Mouse (Mus musculus) midbrain, embryonic 10.5 days (tissue): ENCODE measurements around the gene Cfl1. TPM values are rescaled to one million over a fixed set of nuclear protein-coding genes. Genes with fewer than 3 reads are reported as not detected.
"Not testable (repeated sequence)": the region's sequence is repeated elsewhere in the genome, so short reads cannot be mapped to it uniquely, and the experiment has no call there.

Source experiments
- DNase-seq: peaks from one replicate; pipeline ENCODE4 v3.0.0-alpha.2; 2017; ENCODE audit warnings: low spot score
- H3K27ac ChIP-seq: fragments of 300-500 bp; sonication (generic); replicated peaks from 2 replicates; pipeline ENCODE4 v1.5.1; 2016; ENCODE audit warnings: mild to moderate bottlenecking
- H3K27me3 ChIP-seq: fragments of 300-500 bp; sonication (generic); 2 replicates; pipeline ENCODE4 v1.6.1; 2016; ENCODE audit warnings: low read depth, mild to moderate bottlenecking; ENCODE audit not compliant: poor library complexity, severe bottlenecking
- H3K36me3 ChIP-seq: fragments of 300-500 bp; sonication (generic); 2 replicates; pipeline ENCODE4 v1.6.1; 2016; ENCODE audit warnings: mild to moderate bottlenecking, moderate library complexity
- H3K4me1 ChIP-seq: fragments of 300-500 bp; sonication (generic); 2 replicates; pipeline ENCODE4 v1.6.1; 2016
- H3K4me3 ChIP-seq: fragments of 300-500 bp; sonication (generic); 2 replicates; pipeline ENCODE4 v1.5.1; 2016; ENCODE audit warnings: mild to moderate bottlenecking, moderate library complexity
- H3K9me3 ChIP-seq: fragments of 300-500 bp; sonication (generic); replicated peaks from 2 replicates; pipeline ENCODE4 v1.6.1; 2016; ENCODE audit warnings: mild to moderate bottlenecking
- WGBS: fragments of 180-500 bp; shearing (Covaris S2); methylation state at CpG from one replicate; pipeline ENCODE4 v1.1.7; 2016; 5-methylcytosine and 5-hydroxymethylcytosine counted together
- polyA plus RNA-seq: library from polyadenylated mRNA; unstranded; fragments of >200 nt; fragmentation: Nextera tagmentation; extraction: Ambion mirVana; gene quantifications from 2 replicates; pipeline ENCODE4 v1.2.1, GENCODE M21; 2016

Cfl1 gene
- polyA plus RNA-seq, 1 experiment from 2014 or later, result 3,131 TPM

- Histone ChIP-seq H3K27ac (no peak overlapping the region), H3K4me1 (peaks cover 34% of the 10 kb centered on the region), H3K9me3 (no peaks in the 10 kb centered on the region), H3K27me3 (no peaks in the 10 kb centered on the region), H3K36me3 (peaks cover 58% of the 10 kb centered on the region), H3K4me3 (no peak overlapping the region)
- DNase-seq, result no peak
- WGBS, result 93% methylated on average over 7 of the region's 7 CpGs
Measured at GRCm38 (mm10) chr19:5485821-5486220, 4.4 kb upstream of the Cfl1 start.

DNA sequence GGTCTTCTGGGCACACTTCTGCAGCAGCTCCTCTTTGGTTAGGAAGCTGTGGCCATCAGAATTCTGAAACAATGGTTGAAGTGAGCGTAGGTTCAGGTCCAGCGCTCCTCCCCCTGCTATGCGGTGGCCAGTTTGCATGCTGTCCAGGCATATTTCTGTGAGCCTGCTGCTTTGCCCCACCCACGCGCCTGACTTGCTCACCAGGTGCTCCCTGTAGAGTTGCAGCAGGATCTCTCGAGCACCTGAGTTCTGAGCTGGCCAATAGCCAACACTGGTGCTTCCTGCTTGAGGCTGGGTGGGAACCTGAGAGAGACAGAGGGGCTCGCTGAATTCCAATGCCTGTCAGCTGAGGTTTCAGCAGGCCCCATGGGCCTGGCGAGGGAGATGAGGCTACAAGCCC lies 4.0 kb upstream of the Cfl1 start:
- H3K27ac ChIP-seq, result no peak overlapping the region
- H3K9me3 ChIP-seq, result no peaks in the 10 kb centered on the region
- H3K4me1 ChIP-seq, result peaks cover 34% of the 10 kb centered on the region
- no peak for DNase-seq
- no peaks in the 10 kb centered on the region for H3K27me3 ChIP-seq
- peaks cover 54% of the 10 kb centered on the region for H3K36me3 ChIP-seq
- H3K4me3 ChIP-seq, result peak overlapping the region; percentile 86; the same call in 1 of the 2 replicates
- WGBS, result 92% methylated on average over 8 of the region's 8 CpGs

DNA sequence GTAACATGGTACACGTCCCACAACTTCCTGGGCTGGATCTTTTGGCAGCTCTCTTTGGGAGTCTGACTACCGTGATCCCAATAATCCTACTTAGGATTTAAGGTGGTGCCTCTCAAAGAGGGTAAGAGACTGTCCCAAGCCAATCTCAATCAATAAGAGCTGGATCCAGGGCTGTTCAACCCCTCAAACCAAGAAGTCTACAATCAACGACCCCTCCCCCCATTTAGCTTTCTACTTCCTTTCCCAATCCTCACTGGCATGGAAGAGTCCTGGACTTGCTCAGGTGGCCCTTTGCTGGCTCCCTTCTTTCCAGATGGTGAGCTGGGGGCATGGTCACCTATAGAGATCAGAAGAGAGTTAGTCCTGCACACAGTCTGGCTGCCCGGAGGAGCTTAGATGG lies 3.5 kb upstream of the Cfl1 start:
- 91% methylated on average over 4 of the region's 4 CpGs for WGBS
- H3K4me3 ChIP-seq, result peak overlapping the region; percentile 86

DNA sequence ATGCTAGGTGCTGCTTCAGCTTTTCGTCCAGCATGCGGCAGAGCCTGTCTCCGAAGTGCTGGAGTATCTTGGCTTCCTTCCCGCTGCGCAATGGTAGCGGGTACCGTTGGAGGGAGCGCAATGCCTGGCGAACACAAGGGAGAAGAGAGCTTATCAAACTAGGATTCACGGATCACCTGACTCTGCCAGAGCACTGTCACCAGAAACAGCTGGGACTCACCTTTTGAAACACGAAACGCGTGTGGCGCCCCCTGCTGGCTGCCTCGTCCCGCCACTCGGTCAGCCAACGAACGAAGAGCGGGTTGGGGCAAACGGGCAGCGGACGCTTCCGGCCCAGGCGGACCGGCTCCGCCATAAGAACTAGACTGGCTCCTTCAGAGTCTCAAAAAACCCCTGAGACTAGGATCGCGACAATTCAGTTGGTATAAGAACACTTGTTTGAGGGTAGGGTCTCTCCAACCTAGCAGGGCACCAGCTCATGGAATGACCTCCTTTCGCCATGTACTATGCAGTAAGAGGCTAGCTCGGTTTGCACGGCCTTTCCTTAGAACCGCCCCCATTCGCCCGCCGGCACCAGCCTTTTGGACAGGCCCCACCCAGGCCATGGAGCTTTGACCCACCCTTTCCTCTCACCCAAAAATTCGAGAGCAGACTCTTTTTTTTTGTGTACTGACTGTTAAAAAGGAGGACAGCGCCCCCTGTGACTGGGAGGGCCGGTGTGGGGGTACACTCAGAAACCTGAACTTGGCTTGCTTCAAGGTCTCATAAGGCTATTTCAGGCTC lies 2.3 kb upstream of the Cfl1 start, which contains the start of gene Mus81:
Mus81 (minus strand) TSS at position 635 of the 783 bp plus-strand sequence.
- Histone ChIP-seq H3K27ac (peak within 1 kb of the TSS; percentile 99), H3K36me3 (peaks cover 47% of the 10 kb centered on the region), H3K4me3 (peak within 1 kb of the TSS; percentile 86), H3K27me3 (no peaks in the 10 kb centered on the region), H3K9me3 (no peaks in the 10 kb centered on the region), H3K4me1 (peaks cover 47% of the 10 kb centered on the region)
- DNase-seq, result peak; percentile 95
- under 1% methylated on average over 39 of the region's 39 CpGs for WGBS

More for the DNA sequence above, 3.5 kb upstream of the Cfl1 start:
- no peaks in the 10 kb centered on the region for H3K9me3 ChIP-seq
- no peaks in the 10 kb centered on the region for H3K27me3 ChIP-seq
- peak overlapping the region; percentile 99; the same call in 1 of the 2 replicates for H3K27ac ChIP-seq
- H3K4me1 ChIP-seq, result peaks cover 36% of the 10 kb centered on the region
- DNase-seq, result no peak
- peaks cover 49% of the 10 kb centered on the region for H3K36me3 ChIP-seq

- WGBS, result 0% methylated on average over 26 of the region's 26 CpGs
Measured at GRCm38 (mm10) chr19:5488878-5489571, 1.2 kb upstream of the Cfl1 start.

GRCm38 (mm10) chr19:5489721-5490120 lies 534 bp upstream of the Cfl1 start:
- peaks cover 47% of the 10 kb centered on the region for H3K4me1 ChIP-seq

More at GRCm38 (mm10) chr19:5488878-5489571, 1.2 kb upstream of the Cfl1 start:
- H3K9me3 ChIP-seq, result no peaks in the 10 kb centered on the region
- peak overlapping the region; percentile 86 for H3K4me3 ChIP-seq
- H3K27me3 ChIP-seq, result no peaks in the 10 kb centered on the region
- peaks cover 47% of the 10 kb centered on the region for H3K4me1 ChIP-seq
- DNase-seq, result peak; percentile 98
- peaks cover 47% of the 10 kb centered on the region for H3K36me3 ChIP-seq
- peak overlapping the region; percentile 99 for H3K27ac ChIP-seq

DNA sequence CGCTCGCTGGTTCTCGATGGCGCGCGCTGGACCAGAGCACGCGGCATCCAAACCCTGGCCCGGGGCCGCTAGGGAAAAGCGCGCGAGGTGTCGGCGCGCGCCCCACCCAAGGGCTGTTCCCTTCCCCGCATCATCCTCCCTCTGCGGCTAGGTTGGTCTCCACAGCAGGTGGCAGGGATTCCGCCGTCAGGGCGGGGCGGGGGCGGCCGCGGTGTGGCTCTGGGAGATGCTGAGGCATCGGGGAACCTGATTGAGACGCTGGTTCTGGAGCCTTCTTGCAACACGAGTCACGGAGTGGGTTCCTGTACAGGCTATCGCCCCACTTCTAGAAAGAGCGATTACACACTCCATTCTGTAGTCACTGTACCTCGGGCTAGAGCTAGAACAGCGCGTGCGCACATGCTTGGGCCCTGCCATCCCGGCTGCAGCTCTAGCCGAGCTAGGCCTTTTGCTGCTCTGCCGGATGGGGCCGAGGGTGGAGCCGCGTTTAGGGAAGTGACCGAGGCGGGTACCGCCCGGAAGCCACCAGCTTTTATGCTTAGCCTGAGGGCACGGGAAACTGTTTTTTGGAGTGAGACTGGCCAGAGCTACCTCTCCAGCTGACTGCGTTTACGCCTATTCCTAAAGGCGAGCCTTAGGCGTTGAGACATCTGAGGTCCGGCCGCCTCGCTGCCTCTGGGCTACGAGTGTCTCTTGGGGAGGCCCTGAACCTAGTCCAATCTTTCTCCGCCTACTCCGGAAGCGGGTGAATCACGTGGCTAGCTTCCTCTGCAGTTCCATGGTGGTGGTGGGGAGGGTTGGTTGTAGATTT lies 848 bp downstream of the Cfl1 start:
- Histone ChIP-seq H3K4me1 (peaks cover 47% of the 10 kb centered on the region), H3K36me3 (peaks cover 46% of the 10 kb centered on the region), H3K27me3 (no peaks in the 10 kb centered on the region), H3K9me3 (no peaks in the 10 kb centered on the region), H3K4me3 (peak overlapping the region; percentile 86), H3K27ac (peak overlapping the region; percentile 99)
- under 1% methylated on average over 59 of the region's 59 CpGs for WGBS
- DNase-seq, result peak; percentile 77

More at GRCm38 (mm10) chr19:5489721-5490120, 534 bp upstream of the Cfl1 start:
- 61% methylated on average over 10 of the region's 10 CpGs for WGBS
- H3K36me3 ChIP-seq, result peaks cover 47% of the 10 kb centered on the region
- not testable (repeated sequence) for H3K9me3 ChIP-seq, DNase-seq, H3K27me3 ChIP-seq
- peak overlapping the region; percentile 86 for H3K4me3 ChIP-seq
- peak overlapping the region; percentile 99 for H3K27ac ChIP-seq

GRCm38 (mm10) chr19:5492641-5493040 lies 2.4 kb downstream of the Cfl1 start:
- Histone ChIP-seq H3K9me3 (no peaks in the 10 kb centered on the region), H3K36me3 (peaks cover 56% of the 10 kb centered on the region), H3K27ac (no peak overlapping the region), H3K4me1 (peaks cover 35% of the 10 kb centered on the region), H3K4me3 (peak overlapping the region; percentile 86), H3K27me3 (no peaks in the 10 kb centered on the region)
- 89% methylated on average over 4 of the region's 4 CpGs for WGBS
- no peak for DNase-seq

DNA sequence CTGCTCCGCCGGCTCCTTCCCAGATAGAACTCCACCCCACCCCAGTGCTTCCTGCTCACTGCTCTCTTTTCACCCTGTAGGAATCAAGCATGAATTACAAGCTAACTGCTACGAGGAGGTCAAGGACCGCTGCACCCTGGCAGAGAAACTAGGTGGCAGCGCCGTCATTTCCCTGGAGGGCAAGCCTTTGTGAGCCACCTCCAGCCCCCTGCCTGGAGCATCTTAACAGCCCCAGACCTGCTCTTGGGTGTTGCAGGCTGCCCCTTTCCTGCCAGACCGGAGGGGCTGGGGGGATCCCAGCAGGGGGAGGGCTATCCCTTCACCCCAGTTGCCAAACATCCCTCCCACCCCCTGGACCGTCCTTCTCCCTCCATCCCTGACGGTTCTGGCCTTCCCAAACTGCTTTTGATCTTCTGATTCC lies 3.1 kb downstream of the Cfl1 start:
- not testable (repeated sequence) for H3K27me3 ChIP-seq, H3K9me3 ChIP-seq, H3K27ac ChIP-seq, DNase-seq
- H3K4me1 ChIP-seq, result peaks cover 31% of the 10 kb centered on the region
- peaks cover 61% of the 10 kb centered on the region for H3K36me3 ChIP-seq
- WGBS, result 77% methylated on average over 9 of the region's 9 CpGs
- peak overlapping the region; percentile 86; the same call in 1 of the 2 replicates for H3K4me3 ChIP-seq

- peaks cover 61% of the 10 kb centered on the region for H3K36me3 ChIP-seq
- no peaks in the 10 kb centered on the region for H3K27me3 ChIP-seq
- DNase-seq, result no peak
- no peak overlapping the region for H3K4me3 ChIP-seq
- H3K4me1 ChIP-seq, result peaks cover 23% of the 10 kb centered on the region
- H3K9me3 ChIP-seq, result no peaks in the 10 kb centered on the region
- H3K27ac ChIP-seq, result no peak overlapping the region
- 95% methylated on average over 3 of the region's 3 CpGs for WGBS
Measured at GRCm38 (mm10) chr19:5494314-5494713, 4.1 kb downstream of the Cfl1 start.

GRCm38 (mm10) chr19:5495353-5496051 lies 5.2 kb downstream of the Cfl1 start:
- no peak overlapping the region for H3K27ac ChIP-seq

GRCm38 (mm10) chr19:5496052-5496370 lies 5.8 kb downstream of the Cfl1 start:
- Histone ChIP-seq H3K27ac (no peak overlapping the region), H3K36me3 (peaks cover 61% of the 10 kb centered on the region), H3K4me3 (no peak overlapping the region), H3K27me3 (no peaks in the 10 kb centered on the region), H3K9me3 (no peaks in the 10 kb centered on the region), H3K4me1 (peaks cover 14% of the 10 kb centered on the region)
- no peak for DNase-seq
- 90% methylated on average over 16 of the region's 16 CpGs for WGBS

More at GRCm38 (mm10) chr19:5495353-5496051, 5.2 kb downstream of the Cfl1 start:
- Histone ChIP-seq H3K27me3 (no peaks in the 10 kb centered on the region), H3K4me1 (peaks cover 14% of the 10 kb centered on the region), H3K4me3 (no peak overlapping the region), H3K9me3 (no peaks in the 10 kb centered on the region), H3K36me3 (peaks cover 61% of the 10 kb centered on the region)
- 88% methylated on average over 12 of the region's 12 CpGs for WGBS
- no peak for DNase-seq
